Mouse (Mus musculus): ENCODE measurements around the gene 1700030J22Rik. TPM values are rescaled to one million over a fixed set of nuclear protein-coding genes. Genes with fewer than 3 reads are reported as not detected.

The 1700030J22Rik gene
- polyA plus RNA-seq (2015; fragmentation: Nextera tagmentation; extraction: Ambion mirVana) = 0.21 and 0.43 TPM in 2 replicates

GRCm38 (mm10) chr8:116978631-116979256 is at the start of gene 1700030J22Rik:
1700030J22Rik (minus strand) TSS chr8:116978959.

DNA sequence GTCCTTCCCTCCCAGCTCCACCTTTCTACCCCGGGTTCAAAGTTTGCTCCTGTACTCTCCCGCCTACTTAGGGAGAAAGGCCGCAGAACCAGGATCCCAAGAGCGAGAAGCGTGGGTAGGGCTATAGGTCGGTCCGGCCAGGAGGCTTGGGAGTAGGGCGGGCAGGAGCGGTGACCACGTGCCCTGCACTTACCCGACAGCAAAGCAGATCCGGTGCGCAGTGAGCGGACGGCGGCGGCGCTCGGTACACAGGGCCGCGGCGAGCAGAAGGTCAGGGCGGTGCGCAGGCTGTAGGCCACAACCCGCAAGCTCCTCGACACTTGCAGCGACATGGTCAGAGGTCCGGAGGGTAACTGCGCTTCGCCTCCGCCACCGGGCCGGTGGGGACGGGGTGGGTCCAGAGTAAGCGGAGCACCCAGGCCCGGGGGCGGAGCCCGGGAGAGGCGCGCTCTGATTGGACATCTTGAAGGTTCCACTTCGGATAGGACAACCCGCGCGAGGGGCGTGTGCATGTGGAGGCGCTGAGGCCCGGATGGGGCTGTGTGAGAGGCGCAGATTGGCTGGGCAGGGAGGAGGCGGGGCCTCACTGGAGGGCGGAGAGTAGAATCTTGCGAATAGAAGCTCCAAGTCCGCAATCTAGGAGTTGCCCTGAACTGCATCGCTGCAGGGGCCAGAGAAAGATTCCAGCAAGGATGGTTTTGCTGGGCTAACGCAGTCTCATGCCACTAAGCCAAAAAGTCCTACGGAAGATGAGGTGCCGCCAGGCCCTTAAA is 14.5 kb upstream of the 1700030J22Rik start, which contains the start of gene Gcsh:
TSS of gene Gcsh (minus strand) at position 443 of the 773 bp plus-strand sequence.

DNA sequence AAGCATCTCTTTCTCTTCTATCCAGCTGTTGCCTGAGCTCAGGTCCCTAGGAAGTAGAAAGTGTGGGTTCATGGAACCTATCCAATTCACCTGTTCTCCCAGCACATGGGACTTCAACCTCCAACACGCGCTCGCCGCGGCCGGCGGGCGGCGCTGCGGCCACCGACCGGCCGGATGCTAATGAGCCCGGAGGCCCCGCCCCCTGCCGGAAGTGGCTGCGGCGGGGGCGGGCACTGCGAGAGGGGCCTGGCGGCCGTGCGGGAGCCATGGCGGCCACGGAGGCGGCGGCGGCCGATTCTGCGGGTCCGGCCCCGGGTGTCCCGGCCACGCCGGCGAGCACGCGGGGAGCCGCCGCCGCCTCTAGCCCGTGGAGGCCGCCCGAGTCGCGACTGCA is 35.6 kb downstream of the 1700030J22Rik start, which contains the start of gene Atmin:
TSS of gene Atmin (plus strand) at position 233 of the 394 bp plus-strand sequence.

GRCm38 (mm10) chr8:116921337-116922059 is 57.3 kb downstream of the 1700030J22Rik start, which contains the start of the genes Cmc2 and Cenpn:
Cmc2 (minus strand) TSS chr8:116921455.
Cenpn (plus strand) TSS chr8:116921730.

Other genes with a start within 250 kb of the 1700030J22Rik start
- 9.8 and 10.6 TPM in 2 replicates for gene Cdyl2, start 246.0 kb downstream of the 1700030J22Rik start, polyA plus RNA-seq (2015; fragmentation: Nextera tagmentation; extraction: Ambion mirVana)
- 74.7 and 91.5 TPM in 2 replicates for gene Cmc2, start 57.5 kb downstream of the 1700030J22Rik start, polyA plus RNA-seq (2015; fragmentation: Nextera tagmentation; extraction: Ambion mirVana)
- 7.4 and 8.0 TPM in 2 replicates for gene Cenpn, start 57.2 kb downstream of the 1700030J22Rik start, polyA plus RNA-seq (2015; fragmentation: Nextera tagmentation; extraction: Ambion mirVana)
- 6.0 and 6.7 TPM in 2 replicates for gene Atmin, start 35.6 kb downstream of the 1700030J22Rik start, polyA plus RNA-seq (2015; fragmentation: Nextera tagmentation; extraction: Ambion mirVana)
- gene Gcsh, start 14.6 kb upstream of the 1700030J22Rik start, polyA plus RNA-seq (2015; fragmentation: Nextera tagmentation; extraction: Ambion mirVana) = 69.4 and 75.6 TPM in 2 replicates
- 0.02 and 0.14 TPM in 2 replicates for gene Pkd1l2, start 103.5 kb upstream of the 1700030J22Rik start, polyA plus RNA-seq (2015; fragmentation: Nextera tagmentation; extraction: Ambion mirVana)
- 0.16 and 0.18 TPM in 2 replicates for gene Bco1, start 116.9 kb upstream of the 1700030J22Rik start, polyA plus RNA-seq (2015; fragmentation: Nextera tagmentation; extraction: Ambion mirVana)
- 0.85 and 1.3 TPM in 2 replicates for gene Gan, start 179.2 kb upstream of the 1700030J22Rik start, polyA plus RNA-seq (2015; fragmentation: Nextera tagmentation; extraction: Ambion mirVana)

Data from skeletal muscle tissue, postnatal 0 days (tissue).